Mouse (Mus musculus) testis, adult 2 months (tissue): ENCODE data around the gene Ezr. TPM values are rescaled to one million over a fixed set of nuclear protein-coding genes. Genes with fewer than 3 reads are reported as not detected.

Source experiments
- H3K27ac ChIP-seq: fragments of 200-500 bp; 2 replicates; pipeline ENCODE4 v1.5.1; 2012; ENCODE audit warnings: low read depth, low read length; ENCODE audit not compliant: control insufficient read depth, insufficient read depth
- H3K27me3 ChIP-seq: fragments of 200-500 bp; 2 replicates; pipeline ENCODE4 v1.6.1; 2012; ENCODE audit warnings: mild to moderate bottlenecking, low read length, moderate library complexity; ENCODE audit not compliant: control insufficient read depth, insufficient read depth
- H3K36me3 ChIP-seq: fragments of 200-500 bp; 2 replicates; pipeline ENCODE4 v1.6.1; 2012; ENCODE audit warnings: mild to moderate bottlenecking, low read length; ENCODE audit not compliant: control insufficient read depth, insufficient read depth
- H3K4me1 ChIP-seq: fragments of 200-500 bp; 2 replicates; pipeline ENCODE4 v1.6.1; 2012; ENCODE audit warnings: low read length; ENCODE audit not compliant: control insufficient read depth, insufficient read depth
- H3K4me3 ChIP-seq: fragments of 200-500 bp; 2 replicates; pipeline ENCODE4 v1.5.1; 2012; ENCODE audit warnings: low read depth, mild to moderate bottlenecking, low read length, moderate library complexity, mixed read lengths; ENCODE audit not compliant: control insufficient read depth
- CTCF ChIP-seq: fragments of 200-500 bp; IDR thresholded peaks from 2 replicates; pipeline ENCODE4 v1.5.1; 2012; ENCODE audit warnings: low read depth, mild to moderate bottlenecking, inconsistent platforms, low read length, moderate library complexity; ENCODE audit not compliant: control insufficient read depth, insufficient read depth, insufficient replicate concordance
- POLR2A ChIP-seq: fragments of 200-500 bp; IDR thresholded peaks from 2 replicates; pipeline ENCODE4 v1.6.1; 2012; ENCODE audit warnings: low read depth, mild to moderate bottlenecking, inconsistent platforms, low read length, moderate library complexity; ENCODE audit not compliant: control insufficient read depth
- polyA plus RNA-seq: library from polyadenylated mRNA; depleted of rRNA; stranded (reverse); fragments of >200 nt; gene quantifications from 2 replicates; pipeline ENCODE4 v1.2.3, GENCODE M21; 2012

Ezr gene
- polyA plus RNA-seq, 1 experiment = 4.5 TPM

GRCm38 (mm10) chr17:6766823-6767222 lies 15.8 kb downstream of the Ezr start:
- H3K36me3 ChIP-seq = no peaks in the 10 kb centered on the region
- H3K27me3 ChIP-seq = no peaks in the 10 kb centered on the region
- no peak overlapping the region for H3K27ac ChIP-seq
- TF ChIP-seq CTCF (no peak), POLR2A (no peak)
- H3K4me1 ChIP-seq = no peaks in the 10 kb centered on the region
- H3K4me3 ChIP-seq = no peak overlapping the region

- H3K36me3 ChIP-seq = no peaks in the 10 kb centered on the region
- no peaks in the 10 kb centered on the region for H3K27me3 ChIP-seq
- H3K4me1 ChIP-seq = no peaks in the 10 kb centered on the region
- H3K4me3 ChIP-seq = no peak overlapping the region
- TF ChIP-seq CTCF (no peak), POLR2A (no peak)
- no peak overlapping the region for H3K27ac ChIP-seq
Measured at GRCm38 (mm10) chr17:6765886-6766285, 16.7 kb downstream of the Ezr start.

DNA sequence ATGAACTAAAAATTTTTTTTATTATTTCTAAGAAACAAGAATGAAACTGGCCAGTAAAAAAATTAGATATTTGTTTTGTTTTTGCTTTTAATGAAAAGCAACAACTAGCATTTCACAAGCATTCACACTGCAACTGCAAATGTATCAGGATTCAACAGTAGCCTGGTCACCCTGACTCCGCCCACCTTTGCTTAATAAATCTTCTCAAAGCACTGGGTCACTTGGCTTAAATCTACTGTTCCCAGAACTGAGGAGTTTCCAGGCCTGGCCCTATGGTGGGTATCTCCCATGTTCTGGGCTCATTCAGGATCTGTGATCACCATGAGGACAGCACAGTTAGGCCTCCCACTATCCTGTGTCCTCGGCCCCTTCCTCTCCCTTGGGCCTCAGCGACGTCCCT lies 17.9 kb downstream of the Ezr start:
- Histone ChIP-seq H3K4me3 (no peak overlapping the region), H3K27me3 (no peaks in the 10 kb centered on the region), H3K4me1 (no peaks in the 10 kb centered on the region), H3K27ac (no peak overlapping the region), H3K36me3 (no peaks in the 10 kb centered on the region)
- no peak for TF ChIP-seq POLR2A
- no peak for TF ChIP-seq CTCF

- no peak for TF ChIP-seq POLR2A
- TF ChIP-seq CTCF = no peak
- Histone ChIP-seq H3K27me3 (no peaks in the 10 kb centered on the region), H3K4me1 (no peaks in the 10 kb centered on the region), H3K27ac (no peak overlapping the region), H3K4me3 (no peak overlapping the region), H3K36me3 (no peaks in the 10 kb centered on the region)
Measured at GRCm38 (mm10) chr17:6764227-6764593, 18.4 kb downstream of the Ezr start.

- Histone ChIP-seq H3K27ac (no peak overlapping the region), H3K36me3 (no peaks in the 10 kb centered on the region), H3K27me3 (no peaks in the 10 kb centered on the region), H3K4me1 (no peaks in the 10 kb centered on the region), H3K4me3 (no peak overlapping the region)
- no peak for TF ChIP-seq CTCF
- TF ChIP-seq POLR2A = no peak
Measured at GRCm38 (mm10) chr17:6763513-6764226, 18.9 kb downstream of the Ezr start.

- H3K27ac ChIP-seq = no peak overlapping the region
- no peaks in the 10 kb centered on the region for H3K36me3 ChIP-seq
- H3K4me3 ChIP-seq = no peak overlapping the region
- TF ChIP-seq POLR2A (no peak), CTCF (no peak)
- H3K4me1 ChIP-seq = no peaks in the 10 kb centered on the region
- H3K27me3 ChIP-seq = no peaks in the 10 kb centered on the region
Measured at GRCm38 (mm10) chr17:6759717-6760292, 22.8 kb downstream of the Ezr start.

DNA sequence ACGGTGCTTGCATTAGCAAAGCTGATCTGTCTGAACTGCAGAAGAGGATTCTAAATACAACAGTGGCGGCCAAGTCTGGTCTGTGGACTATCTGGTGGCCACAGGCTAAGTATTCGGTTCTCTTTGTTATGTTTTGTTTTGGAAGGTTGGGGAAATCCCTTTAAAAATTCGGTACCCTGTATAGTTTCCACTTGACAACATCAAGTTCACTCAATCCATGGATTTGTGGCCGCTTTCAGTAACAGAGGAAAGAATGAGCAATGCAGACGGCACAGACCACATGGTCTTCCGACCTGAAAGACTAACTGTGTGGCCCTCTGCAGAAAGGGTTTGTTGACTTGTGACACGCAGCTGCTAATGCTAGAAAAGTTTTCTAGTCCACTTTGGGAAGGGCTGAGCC lies 23.7 kb downstream of the Ezr start:
- no peaks in the 10 kb centered on the region for H3K27me3 ChIP-seq
- H3K4me3 ChIP-seq = no peak overlapping the region
- TF ChIP-seq POLR2A (no peak), CTCF (no peak)
- H3K36me3 ChIP-seq = no peaks in the 10 kb centered on the region
- no peaks in the 10 kb centered on the region for H3K4me1 ChIP-seq
- H3K27ac ChIP-seq = no peak overlapping the region

- no peaks in the 10 kb centered on the region for H3K36me3 ChIP-seq
- H3K4me3 ChIP-seq = no peak overlapping the region
- no peak overlapping the region for H3K27ac ChIP-seq
- TF ChIP-seq CTCF = no peak
- no peak for TF ChIP-seq POLR2A
- H3K4me1 ChIP-seq = no peaks in the 10 kb centered on the region
- H3K27me3 ChIP-seq = no peaks in the 10 kb centered on the region
Measured at GRCm38 (mm10) chr17:6757902-6758301, 24.7 kb downstream of the Ezr start.
